Mouse (Mus musculus) lung, embryonic 15.5 days (tissue): ENCODE measurements at regions not wholly inside any gene's neighbourhood (a gene's known extent, or its start where the extent isn't known, plus 50 kb on each side); places are given as distances from the start of the nearest gene placed in this dataset.

Source experiments
- ATAC-seq: fragments of 200-750 bp; cut with Nextera tagmentation; 2 replicates; pipeline ENCODE4 v1.8.0; 2017; ENCODE audit warnings: moderate number of reproducible peaks, borderline replicate concordance; ENCODE audit not compliant: low FRiP score, low TSS enrichment; ENCODE audit errors: extremely low read depth
- H3K27ac ChIP-seq: fragments of 300-500 bp; sonication (generic); 2 replicates; pipeline ENCODE4 v1.5.1; 2015; ENCODE audit warnings: moderate library complexity, mild to moderate bottlenecking, inconsistent platforms
- H3K27me3 ChIP-seq: fragments of 300-500 bp; sonication (generic); 2 replicates; pipeline ENCODE4 v1.6.1; 2015; ENCODE audit warnings: inconsistent platforms
- H3K36me3 ChIP-seq: fragments of 300-500 bp; sonication (generic); 2 replicates; pipeline ENCODE4 v1.6.1; 2015; ENCODE audit warnings: inconsistent platforms
- H3K4me1 ChIP-seq: fragments of 300-500 bp; sonication (generic); 2 replicates; pipeline ENCODE4 v1.6.1; 2015; ENCODE audit warnings: inconsistent platforms
- H3K4me2 ChIP-seq: fragments of 300-500 bp; sonication (generic); 2 replicates; pipeline ENCODE4 v1.6.1; 2015; ENCODE audit warnings: inconsistent platforms, mild to moderate bottlenecking, moderate library complexity
- H3K4me3 ChIP-seq: fragments of 300-500 bp; sonication (generic); 2 replicates; pipeline ENCODE4 v1.5.1; 2015; ENCODE audit warnings: mild to moderate bottlenecking, inconsistent platforms
- H3K9ac ChIP-seq: fragments of 300-500 bp; sonication (generic); 2 replicates; pipeline ENCODE4 v1.6.1; 2015; ENCODE audit warnings: inconsistent platforms
- H3K9me3 ChIP-seq: fragments of 300-500 bp; sonication (generic); 2 replicates; pipeline ENCODE4 v1.6.1; 2016; ENCODE audit warnings: inconsistent platforms
- WGBS: fragments of 180-500 bp; shearing (Covaris S2); methylation state at CpG from one replicate; pipeline ENCODE4 v1.1.7; 2015; 5-methylcytosine and 5-hydroxymethylcytosine counted together

DNA sequence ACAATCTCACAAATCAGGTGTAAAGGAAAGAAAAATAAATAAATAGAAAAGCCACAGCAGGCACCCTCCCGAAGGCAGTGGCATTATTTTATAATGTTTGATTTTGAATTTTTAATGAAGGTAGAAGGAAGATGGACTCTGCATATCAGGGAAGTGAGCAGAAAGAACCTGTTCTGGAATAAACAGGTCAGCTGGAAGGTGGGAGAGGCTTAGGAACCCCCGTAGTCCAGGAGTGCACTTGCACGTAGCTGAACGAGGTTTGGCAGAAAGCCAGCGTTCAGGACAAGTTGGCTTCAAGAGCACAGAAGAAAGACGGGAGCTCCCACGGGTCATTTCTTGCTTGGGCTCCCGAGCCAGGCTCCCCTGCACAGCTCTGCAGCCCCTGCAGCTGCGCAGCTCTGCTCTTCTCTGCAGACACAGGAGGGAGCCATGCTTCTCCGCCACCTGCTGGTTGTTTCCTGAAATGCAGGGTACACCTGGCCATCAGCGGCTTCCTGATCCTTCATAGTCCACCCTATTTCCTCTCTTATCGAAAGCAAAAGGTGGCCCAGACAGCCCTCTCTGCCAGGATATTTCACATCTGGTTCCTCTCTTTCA is 84.4 kb upstream of the Bace2 start:
- ATAC-seq, result peak; percentile 90
- Histone ChIP-seq H3K4me3 (no peak overlapping the region), H3K9ac (no peak overlapping the region), H3K4me2 (peak overlapping the region; percentile 41), H3K9me3 (no peaks in the 10 kb centered on the region), H3K36me3 (no peaks in the 10 kb centered on the region), H3K27me3 (no peaks in the 10 kb centered on the region), H3K4me1 (no peaks in the 10 kb centered on the region), H3K27ac (no peak overlapping the region)
- 6% methylated on average over 12 of the region's 12 CpGs for WGBS

DNA sequence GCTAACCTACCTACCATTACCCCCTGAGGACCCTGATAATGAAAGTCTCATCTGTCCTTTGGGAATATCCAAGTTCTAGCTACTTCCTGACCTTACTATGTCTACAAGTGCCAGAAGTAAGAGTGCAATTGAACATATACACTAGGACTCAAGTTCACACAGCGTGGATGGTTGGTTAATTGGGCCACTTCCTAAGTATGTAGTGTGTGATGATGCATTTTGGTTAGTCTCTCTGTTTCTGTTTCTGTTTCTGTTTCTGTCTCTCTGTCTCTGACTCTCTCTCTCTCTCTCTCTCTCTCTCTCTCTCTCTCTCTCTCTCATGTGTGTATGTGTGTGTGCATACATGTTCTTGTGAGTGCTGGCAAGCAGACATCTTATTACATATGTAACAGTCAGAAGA is 77.6 kb upstream of the Bace2 start:
- no peaks in the 10 kb centered on the region for H3K4me1 ChIP-seq
- WGBS, result 76% methylated on average over 1 of the region's 1 CpGs
- no peak overlapping the region for H3K4me3 ChIP-seq
- H3K4me2 ChIP-seq, result no peak overlapping the region
- H3K27me3 ChIP-seq, result no peaks in the 10 kb centered on the region
- H3K9ac ChIP-seq, result no peak overlapping the region
- ATAC-seq, result no peak
- no peaks in the 10 kb centered on the region for H3K36me3 ChIP-seq
- H3K27ac ChIP-seq, result no peak overlapping the region
- H3K9me3 ChIP-seq, result no peaks in the 10 kb centered on the region

DNA sequence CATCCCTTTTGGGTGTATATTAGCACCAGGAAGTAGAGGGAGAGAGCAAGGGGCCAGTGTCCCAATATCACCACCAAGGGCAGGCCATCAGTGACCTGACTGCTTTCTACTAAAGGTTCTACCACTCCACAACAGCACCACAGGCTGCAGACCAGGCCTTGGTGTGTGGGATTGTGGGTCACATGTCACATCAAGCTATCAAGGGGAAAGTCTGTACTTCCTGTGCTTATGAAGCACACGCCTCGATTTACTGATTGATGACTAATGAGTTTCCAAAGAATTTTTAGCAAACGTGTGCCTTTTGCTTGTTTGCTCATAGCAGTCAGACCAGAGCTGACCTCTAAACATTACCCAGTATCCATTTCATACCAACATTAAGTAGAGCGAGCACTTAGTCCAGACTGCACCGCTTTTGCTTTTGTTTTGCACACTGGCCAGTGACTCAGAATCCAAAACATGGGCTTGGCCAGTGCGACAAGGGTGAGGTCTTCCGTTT is 74.9 kb upstream of the Bace2 start:
- no peak overlapping the region for H3K9ac ChIP-seq
- no peaks in the 10 kb centered on the region for H3K36me3 ChIP-seq
- H3K27me3 ChIP-seq, result no peaks in the 10 kb centered on the region
- no peak for ATAC-seq
- no peak overlapping the region for H3K27ac ChIP-seq
- no peak overlapping the region for H3K4me2 ChIP-seq
- H3K4me3 ChIP-seq, result no peak overlapping the region
- 80% methylated on average over 7 of the region's 7 CpGs for WGBS
- no peaks in the 10 kb centered on the region for H3K4me1 ChIP-seq
- no peaks in the 10 kb centered on the region for H3K9me3 ChIP-seq

DNA sequence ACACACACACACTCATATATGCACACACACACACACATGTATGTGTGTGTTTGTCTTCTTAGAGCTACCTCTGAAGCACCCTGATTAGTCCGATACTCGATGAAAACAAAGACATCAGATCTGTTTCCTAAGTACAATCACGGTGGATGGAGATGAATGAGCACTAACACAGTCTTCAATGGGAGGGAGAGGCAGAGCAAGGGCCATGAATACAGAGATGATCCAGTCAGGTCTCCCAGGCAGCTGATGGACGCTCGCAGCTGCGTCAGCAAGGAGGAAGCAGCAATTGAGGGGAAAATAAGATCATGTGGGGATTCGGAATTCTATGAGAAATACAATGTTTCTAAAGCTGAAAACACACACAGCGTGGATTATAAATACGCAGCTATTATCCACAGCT is 73.6 kb upstream of the Bace2 start:
- WGBS, result 83% methylated on average over 9 of the region's 9 CpGs
- Histone ChIP-seq H3K4me1 (no peaks in the 10 kb centered on the region), H3K27ac (no peak overlapping the region), H3K4me3 (no peak overlapping the region), H3K27me3 (no peaks in the 10 kb centered on the region), H3K9me3 (no peaks in the 10 kb centered on the region), H3K9ac (no peak overlapping the region), H3K4me2 (no peak overlapping the region), H3K36me3 (no peaks in the 10 kb centered on the region)
- ATAC-seq, result no peak

DNA sequence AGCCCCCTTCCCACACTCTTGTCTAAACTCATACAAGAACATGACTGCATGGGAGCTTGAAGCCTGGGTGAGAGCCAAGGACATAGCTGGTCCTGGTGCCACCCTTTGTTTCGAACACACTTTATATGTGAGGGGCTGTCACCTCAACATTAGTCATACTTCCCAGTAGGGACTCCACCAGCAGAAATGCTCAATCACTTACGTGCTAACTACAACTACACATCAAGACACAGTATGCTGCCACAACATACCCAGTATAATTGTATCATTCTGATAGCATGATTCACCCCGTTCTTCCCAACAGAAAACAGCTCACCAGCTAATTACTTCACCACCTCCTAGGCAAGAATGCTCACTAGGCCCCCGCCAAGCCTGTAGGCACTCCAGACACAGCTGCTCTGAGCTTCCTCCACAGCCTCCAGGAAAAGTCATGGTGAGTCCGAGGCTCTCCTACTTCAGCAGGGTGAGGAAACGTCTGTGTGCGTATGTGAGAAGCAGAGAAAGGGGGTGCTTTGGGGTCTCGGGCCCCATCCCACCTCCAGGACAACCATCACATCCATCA is 70.6 kb upstream of the Bace2 start:
- Histone ChIP-seq H3K9me3 (no peaks in the 10 kb centered on the region), H3K9ac (no peak overlapping the region), H3K4me3 (no peak overlapping the region), H3K27me3 (no peaks in the 10 kb centered on the region), H3K4me1 (no peaks in the 10 kb centered on the region), H3K4me2 (no peak overlapping the region), H3K36me3 (no peaks in the 10 kb centered on the region), H3K27ac (no peak overlapping the region)
- no peak for ATAC-seq
- 77% methylated on average over 8 of the region's 8 CpGs for WGBS

DNA sequence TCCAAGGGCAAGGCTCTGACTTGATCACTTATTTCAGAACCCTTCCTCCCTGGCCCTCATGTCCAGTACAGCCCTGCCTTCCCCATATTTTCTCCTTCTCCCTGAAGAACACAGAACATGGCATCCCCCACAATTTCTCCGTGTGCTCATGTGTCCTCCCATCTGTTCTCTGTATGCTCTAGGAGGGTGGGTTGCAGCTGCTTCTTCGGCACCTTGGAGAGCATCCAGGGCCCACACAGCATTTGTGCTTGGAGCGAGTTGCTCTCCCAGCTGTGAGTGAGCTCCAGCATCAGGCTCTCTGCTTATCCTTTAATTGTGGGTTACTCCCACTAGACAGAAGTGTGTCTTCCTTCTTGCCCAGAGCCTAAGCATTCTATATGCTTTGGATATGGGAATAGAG is 69.8 kb upstream of the Bace2 start:
- no peak overlapping the region for H3K9ac ChIP-seq
- no peak overlapping the region for H3K27ac ChIP-seq
- H3K27me3 ChIP-seq, result no peaks in the 10 kb centered on the region
- H3K4me1 ChIP-seq, result no peaks in the 10 kb centered on the region
- WGBS, result 13% methylated on average over 3 of the region's 3 CpGs
- no peak for ATAC-seq
- no peaks in the 10 kb centered on the region for H3K9me3 ChIP-seq
- H3K36me3 ChIP-seq, result no peaks in the 10 kb centered on the region
- H3K4me2 ChIP-seq, result no peak overlapping the region
- H3K4me3 ChIP-seq, result no peak overlapping the region

DNA sequence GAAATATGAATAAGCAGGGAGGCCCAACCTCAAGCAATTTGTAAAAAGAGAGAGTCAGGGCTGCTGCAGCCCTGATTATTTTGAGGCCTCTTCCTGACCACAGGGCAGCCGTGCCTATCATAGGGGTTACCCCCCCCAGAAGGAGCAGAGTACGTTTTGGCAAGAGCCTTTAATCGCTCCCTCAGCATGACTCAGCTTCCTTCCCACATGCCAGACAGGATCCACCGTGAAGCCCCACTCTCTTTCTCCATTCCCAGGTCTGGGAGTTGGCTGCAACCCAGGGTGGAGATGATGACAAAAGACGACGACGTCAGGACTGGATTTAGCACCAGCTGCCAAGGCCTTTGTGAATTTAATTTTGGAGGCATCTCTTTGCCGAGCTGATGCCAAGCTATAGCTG is 67.9 kb upstream of the Bace2 start:
- WGBS, result 28% methylated on average over 8 of the region's 8 CpGs
- H3K4me3 ChIP-seq, result no peak overlapping the region
- no peak overlapping the region for H3K27ac ChIP-seq
- no peak overlapping the region for H3K4me2 ChIP-seq
- H3K9me3 ChIP-seq, result no peaks in the 10 kb centered on the region
- ATAC-seq, result no peak; the same call in 1 of the 2 replicates
- H3K9ac ChIP-seq, result no peak overlapping the region
- no peaks in the 10 kb centered on the region for H3K27me3 ChIP-seq
- peaks cover 5% of the 10 kb centered on the region for H3K4me1 ChIP-seq
- no peaks in the 10 kb centered on the region for H3K36me3 ChIP-seq

DNA sequence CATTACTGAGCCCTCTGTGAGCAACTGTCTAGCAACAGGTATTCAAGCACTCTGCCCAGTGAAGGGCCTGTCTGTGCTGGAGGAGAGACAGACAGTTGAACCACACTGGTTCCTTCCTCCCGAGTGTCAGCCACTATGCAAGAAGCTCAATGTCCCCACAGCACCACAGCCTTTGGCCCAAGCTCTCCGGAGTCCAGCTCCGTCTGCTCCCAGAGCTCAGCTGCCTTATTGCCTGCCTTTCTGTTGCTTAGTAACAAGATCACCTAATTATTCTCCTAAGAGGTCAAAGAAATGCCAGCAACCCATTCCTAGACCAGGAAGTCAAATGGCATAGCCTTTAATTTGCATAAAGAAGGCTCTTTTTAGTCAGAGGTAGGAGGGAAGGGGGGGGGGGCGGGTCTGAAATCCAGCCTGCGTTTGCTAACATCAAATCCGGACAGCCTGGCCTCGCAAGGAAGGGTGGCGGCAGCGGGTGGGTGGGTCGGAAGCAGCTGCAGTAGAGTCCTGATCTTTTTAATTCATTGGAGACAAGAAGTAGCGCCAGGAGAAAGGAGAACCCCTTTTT is 64.0 kb upstream of the Bace2 start:
- Histone ChIP-seq H3K9ac (no peak overlapping the region), H3K9me3 (no peaks in the 10 kb centered on the region), H3K4me3 (no peak overlapping the region), H3K27me3 (no peaks in the 10 kb centered on the region), H3K36me3 (no peaks in the 10 kb centered on the region), H3K4me1 (peaks cover 5% of the 10 kb centered on the region), H3K4me2 (peak overlapping the region; percentile 32; the same call in 1 of the 2 replicates), H3K27ac (no peak overlapping the region)
- 6% methylated on average over 11 of the region's 11 CpGs for WGBS
- ATAC-seq, result no peak

DNA sequence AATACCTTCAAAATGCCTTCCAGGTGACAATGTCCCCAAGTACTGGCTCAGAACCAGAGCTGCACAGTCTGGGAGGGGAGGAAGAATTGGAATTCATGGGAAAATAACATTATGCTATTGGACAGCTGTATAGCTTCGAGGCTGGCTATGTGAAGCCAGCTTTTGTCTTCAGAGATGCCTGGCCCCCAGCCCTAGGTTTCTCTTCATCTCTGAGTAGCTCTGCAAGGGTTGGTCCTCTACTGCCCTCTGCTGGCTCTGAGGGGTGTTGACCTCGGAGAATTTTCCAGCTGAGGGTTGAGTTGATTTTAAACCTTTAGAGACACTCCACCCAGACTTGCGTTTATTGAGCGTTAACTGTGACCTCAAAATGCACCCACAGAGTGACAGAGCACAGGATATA is 63.3 kb upstream of the Bace2 start:
- H3K4me3 ChIP-seq, result no peak overlapping the region
- H3K4me2 ChIP-seq, result peak overlapping the region; percentile 32; the same call in 1 of the 2 replicates
- ATAC-seq, result peak; percentile 42; the same call in 1 of the 2 replicates
- H3K4me1 ChIP-seq, result peaks cover 5% of the 10 kb centered on the region
- WGBS, result 3% methylated on average over 4 of the region's 4 CpGs
- no peaks in the 10 kb centered on the region for H3K36me3 ChIP-seq
- H3K9me3 ChIP-seq, result no peaks in the 10 kb centered on the region
- no peak overlapping the region for H3K27ac ChIP-seq
- H3K27me3 ChIP-seq, result no peaks in the 10 kb centered on the region
- no peak overlapping the region for H3K9ac ChIP-seq

DNA sequence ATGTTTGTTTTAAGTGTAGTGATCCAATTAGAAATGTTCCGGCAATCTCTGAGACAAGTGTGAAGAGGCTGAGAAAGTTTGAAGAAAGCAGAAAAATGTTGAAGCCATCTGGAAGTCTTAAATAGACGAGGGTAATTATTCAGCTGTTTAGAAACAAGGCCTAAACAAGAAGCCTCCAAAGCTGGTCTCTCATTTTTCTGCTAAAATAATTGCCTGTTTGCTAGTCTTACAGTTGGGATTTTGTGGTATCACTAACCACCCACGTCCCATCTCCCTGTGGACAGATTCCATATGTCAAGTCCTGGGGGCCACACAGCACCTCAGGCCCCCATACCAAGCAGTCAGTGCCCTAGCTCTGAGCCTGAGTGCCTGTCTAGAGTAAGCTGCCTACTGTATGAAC is 59.4 kb upstream of the Bace2 start:
- no peaks in the 10 kb centered on the region for H3K27me3 ChIP-seq
- H3K4me3 ChIP-seq, result no peak overlapping the region
- H3K4me1 ChIP-seq, result peaks cover 5% of the 10 kb centered on the region
- H3K27ac ChIP-seq, result no peak overlapping the region
- WGBS, result 52% methylated on average over 3 of the region's 3 CpGs
- H3K9me3 ChIP-seq, result no peaks in the 10 kb centered on the region
- no peak for ATAC-seq
- H3K9ac ChIP-seq, result no peak overlapping the region
- no peaks in the 10 kb centered on the region for H3K36me3 ChIP-seq
- H3K4me2 ChIP-seq, result no peak overlapping the region

DNA sequence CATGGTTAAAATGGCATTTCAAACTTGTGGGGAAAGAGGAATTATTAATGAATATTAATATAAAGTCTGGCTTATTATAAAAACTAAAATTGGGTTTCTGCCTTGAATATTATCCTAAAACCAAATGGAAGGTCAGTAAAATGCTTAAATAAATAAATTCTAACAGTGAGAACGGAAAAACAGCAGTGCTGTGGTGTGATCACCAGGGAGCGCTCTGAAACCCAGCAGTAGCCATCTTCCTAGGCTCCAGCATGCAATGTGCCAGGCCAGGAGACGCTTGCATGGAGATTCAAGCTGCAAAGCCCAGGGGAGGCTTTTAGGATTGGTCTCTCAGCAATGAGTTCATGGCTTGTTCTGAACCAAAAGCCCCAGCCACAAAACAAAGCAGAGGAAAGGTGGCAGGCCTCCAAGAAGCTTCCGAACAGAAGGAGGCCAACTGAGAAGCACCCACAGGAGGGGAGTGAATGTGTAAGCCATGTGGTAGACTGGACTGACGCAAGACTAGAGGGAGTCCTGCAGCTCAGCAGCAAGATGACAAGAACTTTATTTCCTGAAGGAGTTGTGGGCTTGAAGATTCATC is 52.3 kb upstream of the Bace2 start:
- Histone ChIP-seq H3K27me3 (no peaks in the 10 kb centered on the region), H3K9me3 (no peaks in the 10 kb centered on the region)
- WGBS, result 60% methylated on average over 5 of the region's 5 CpGs

More for the DNA sequence above, 52.3 kb upstream of the Bace2 start:
- Histone ChIP-seq H3K4me1 (no peaks in the 10 kb centered on the region), H3K4me3 (no peak overlapping the region), H3K9ac (no peak overlapping the region), H3K36me3 (no peaks in the 10 kb centered on the region), H3K27ac (no peak overlapping the region), H3K4me2 (no peak overlapping the region)
- no peak for ATAC-seq
